Mouse (Mus musculus) forebrain, postnatal 0 days (tissue): Measurements from ENCODE around the gene Ecm1. TPM values are rescaled to one million over a fixed set of nuclear protein-coding genes. Genes with fewer than 3 reads are reported as not detected.

Experiments
- ATAC-seq: fragments of 200-750 bp; cut with Nextera tagmentation; 2 replicates; pipeline ENCODE4 v1.8.0; 2017; ENCODE audit warnings: mild to moderate bottlenecking, moderate library complexity
- DNase-seq: peaks from one replicate; pipeline ENCODE4 v3.0.0-alpha.2; 2015
- H3K27ac ChIP-seq: fragments of 300-500 bp; sonication (generic); 2 replicates; pipeline ENCODE4 v1.5.1; 2014; ENCODE audit warnings: low read depth, mild to moderate bottlenecking, antibody characterized with exemption, low read length, moderate library complexity, mixed read lengths
- H3K27me3 ChIP-seq: fragments of 300-500 bp; sonication (generic); 2 replicates; pipeline ENCODE4 v1.6.1; 2014; ENCODE audit warnings: mild to moderate bottlenecking, low read length, mixed read lengths; ENCODE audit not compliant: insufficient read depth
- H3K36me3 ChIP-seq: fragments of 300-500 bp; sonication (generic); 2 replicates; pipeline ENCODE4 v1.6.1; 2014; ENCODE audit warnings: mild to moderate bottlenecking, moderate library complexity; ENCODE audit not compliant: insufficient read depth
- H3K4me1 ChIP-seq: fragments of 300-500 bp; sonication (generic); 2 replicates; pipeline ENCODE4 v1.6.1; 2014; ENCODE audit warnings: antibody characterized with exemption; ENCODE audit not compliant: insufficient read depth
- H3K4me2 ChIP-seq: fragments of 300-500 bp; sonication (generic); 2 replicates; pipeline ENCODE4 v1.6.1; 2014; ENCODE audit warnings: low read depth, mild to moderate bottlenecking, moderate library complexity
- H3K4me3 ChIP-seq: fragments of 300-500 bp; sonication (generic); 2 replicates; pipeline ENCODE4 v1.5.1; 2014; ENCODE audit warnings: low read depth, low read length, mixed read lengths
- H3K9ac ChIP-seq: fragments of 300-500 bp; sonication (generic); 2 replicates; pipeline ENCODE4 v1.6.1; 2014; ENCODE audit warnings: mild to moderate bottlenecking
- H3K9me3 ChIP-seq: fragments of 300-500 bp; sonication (generic); 2 replicates; pipeline ENCODE4 v1.6.1; 2016; ENCODE audit warnings: low read length
- CTCF ChIP-seq: sonication (generic); IDR thresholded peaks from 2 replicates; pipeline ENCODE4 v1.5.1; 2016; ENCODE audit warnings: antibody characterized with exemption, control low read depth, low read depth
- WGBS: fragments of 180-500 bp; shearing (Covaris S2); extraction: QIAGEN DNeasy Blood & Tissue Kit; methylation state at CpG from one replicate; pipeline ENCODE4 v1.1.7; 2014; 5-methylcytosine and 5-hydroxymethylcytosine counted together
- polyA plus RNA-seq: library from polyadenylated mRNA; unstranded; fragments of >200 nt; fragmentation: Nextera tagmentation; extraction: Ambion mirVana; gene quantifications from 2 replicates; pipeline ENCODE4 v1.2.1, GENCODE M21; 2015
- total RNA-seq: library from RNA; depleted of rRNA; stranded (reverse); fragments of >200 nt; gene quantifications from 2 replicates; pipeline ENCODE4 v1.2.3, GENCODE M21; 2014

Gene Ecm1
- total and polyA plus RNA-seq, 2 experiments from 2014 or later, result 3.3 to 8.7 TPM

GRCm38 (mm10) chr3:95689940-95690339 lies 49.4 kb downstream of the Ecm1 start:
- H3K9me3 ChIP-seq, result no peaks in the 10 kb centered on the region
- TF ChIP-seq CTCF, result no peak
- H3K4me2 ChIP-seq, result no peak overlapping the region
- H3K4me3 ChIP-seq, result no peak overlapping the region
- no peak overlapping the region for H3K9ac ChIP-seq
- ATAC-seq, result no peak
- no peak for DNase-seq
- H3K36me3 ChIP-seq, result no peaks in the 10 kb centered on the region
- no peak overlapping the region for H3K27ac ChIP-seq
- WGBS, result 49% methylated on average over 2 of the region's 2 CpGs
- H3K4me1 ChIP-seq, result peaks cover 10% of the 10 kb centered on the region; the same call in 1 of the 2 replicates
- no peaks in the 10 kb centered on the region for H3K27me3 ChIP-seq

- Histone ChIP-seq H3K4me1 (peaks cover 10% of the 10 kb centered on the region; the same call in 1 of the 2 replicates), H3K9me3 (no peaks in the 10 kb centered on the region), H3K4me2 (no peak overlapping the region), H3K27ac (no peak overlapping the region), H3K36me3 (no peaks in the 10 kb centered on the region), H3K27me3 (no peaks in the 10 kb centered on the region), H3K9ac (no peak overlapping the region), H3K4me3 (no peak overlapping the region)
- WGBS, result 44% methylated on average over 11 of the region's 11 CpGs
- TF ChIP-seq CTCF, result no peak
- ATAC-seq (no peak), DNase-seq (no peak)
Observed at GRCm38 (mm10) chr3:95689171-95689915, 50.0 kb downstream of the Ecm1 start.

GRCm38 (mm10) chr3:95687524-95688421 lies 51.6 kb downstream of the Ecm1 start, which contains the start of gene Adamtsl4:
TSS of gene Adamtsl4 (minus strand) at chr3:95687917.
- no peak for TF ChIP-seq CTCF
- ATAC-seq, result peak; percentile 72
- 5% methylated on average over 48 of the region's 50 CpGs for WGBS

GRCm38 (mm10) chr3:95687168-95687523 lies 52.2 kb downstream of the Ecm1 start:
- Histone ChIP-seq H3K4me1 (peaks cover 10% of the 10 kb centered on the region; the same call in 1 of the 2 replicates), H3K36me3 (no peaks in the 10 kb centered on the region), H3K9ac (0 out of 2 replicates have a peak overlapping the region, but pooled peaks have one; percentile 40), H3K27ac (no peak overlapping the region), H3K9me3 (no peaks in the 10 kb centered on the region), H3K27me3 (no peaks in the 10 kb centered on the region), H3K4me3 (peak overlapping the region; percentile 38), H3K4me2 (peak overlapping the region; percentile 85)
- 9% methylated on average over 4 of the region's 4 CpGs for WGBS
- DNase-seq, result no peak
- no peak for TF ChIP-seq CTCF
- peak; percentile 16; the same call in 1 of the 2 replicates for ATAC-seq

More at GRCm38 (mm10) chr3:95687524-95688421, 51.6 kb downstream of the Ecm1 start, which contains the start of gene Adamtsl4:
- H3K36me3 ChIP-seq, result no peaks in the 10 kb centered on the region
- H3K4me3 ChIP-seq, result peak within 1 kb of the TSS; percentile 38
- no peaks in the 10 kb centered on the region for H3K9me3 ChIP-seq
- DNase-seq, result peak; percentile 39
- peak within 1 kb of the TSS; percentile 40 for H3K9ac ChIP-seq
- peak within 1 kb of the TSS; percentile 85 for H3K4me2 ChIP-seq
- H3K27ac ChIP-seq, result no peak within 1 kb of the TSS
- peaks cover 10% of the 10 kb centered on the region; the same call in 1 of the 2 replicates for H3K4me1 ChIP-seq
- no peaks in the 10 kb centered on the region for H3K27me3 ChIP-seq

GRCm38 (mm10) chr3:95686492-95687167 lies 52.7 kb downstream of the Ecm1 start:
- Histone ChIP-seq H3K9ac (no peak overlapping the region), H3K9me3 (no peaks in the 10 kb centered on the region), H3K27me3 (no peaks in the 10 kb centered on the region), H3K4me2 (peak overlapping the region; percentile 85), H3K4me3 (no peak overlapping the region), H3K27ac (no peak overlapping the region), H3K36me3 (no peaks in the 10 kb centered on the region), H3K4me1 (peaks cover 10% of the 10 kb centered on the region; the same call in 1 of the 2 replicates)
- 53% methylated on average over 10 of the region's 10 CpGs for WGBS
- no peak for TF ChIP-seq CTCF
- ATAC-seq (no peak), DNase-seq (no peak)

GRCm38 (mm10) chr3:95685701-95686100 lies 53.7 kb downstream of the Ecm1 start:
- no peak overlapping the region for H3K4me2 ChIP-seq

More at GRCm38 (mm10) chr3:95685701-95686100, 53.7 kb downstream of the Ecm1 start:
- H3K36me3 ChIP-seq, result no peaks in the 10 kb centered on the region
- no peak overlapping the region for H3K4me3 ChIP-seq
- ATAC-seq (no peak), DNase-seq (no peak)
- no peaks in the 10 kb centered on the region for H3K27me3 ChIP-seq
- H3K9me3 ChIP-seq, result no peaks in the 10 kb centered on the region
- H3K4me1 ChIP-seq, result peaks cover 10% of the 10 kb centered on the region; the same call in 1 of the 2 replicates
- no peak overlapping the region for H3K27ac ChIP-seq
- no peak for TF ChIP-seq CTCF
- 72% methylated on average over 2 of the region's 2 CpGs for WGBS
- no peak overlapping the region for H3K9ac ChIP-seq
